In genomic region chr1:135089626-135090025, GRCm38 (mm10) we compare ENCODE assay signal across 25 mouse cellular contexts. TPM values are rescaled to one million over a fixed set of nuclear protein-coding genes. Genes with fewer than 3 reads are reported as not detected.
A peak's percentile ranks its signal among the peaks of the same experiment; 100 is the strongest.
DNase-seq lines count a peak whose midpoint lies in the region; ATAC-seq and TF ChIP-seq lines count a peak whose summit lies in the region.
"Had no signal": no experiment of that assay in that cellular context is flagged by ENCODE, and none has a peak within 500 bp of the region (broad histone marks: within the 10 kb centered on the region; RNA-seq: fewer than 3 reads in every experiment).

No protein-coding gene starts in this region.

- H3K9ac ChIP-seq in limb, embryonic 15.5 days, result no peak overlapping the region
- H3K9ac ChIP-seq: liver, embryonic 13.5 days; lung, embryonic 14.5 days; midbrain, embryonic 15.5 days had no signal

- no peaks in the 10 kb centered on the region for H3K36me3 ChIP-seq in limb, embryonic 15.5 days
- H3K36me3 ChIP-seq: liver, embryonic 13.5 days; midbrain, embryonic 15.5 days had no signal

- peaks cover 30% of the 10 kb centered on the region for H3K27me3 ChIP-seq in limb, embryonic 15.5 days

- peaks cover 27% of the 10 kb centered on the region for H3K4me1 ChIP-seq in limb, embryonic 15.5 days
- H3K4me1 ChIP-seq: liver, embryonic 13.5 days; midbrain, embryonic 15.5 days had no signal

- no peak for TF ChIP-seq CTCF in brain, embryonic 14.5 days (IDR thresholded peaks at IDR 0.05; ENCODE audit: borderline replicate concordance, extremely low read depth, insufficient read depth, insufficient read length)

- DNase-seq in cerebellum, adult 11 months, result no peak
- peak; percentile 33 for DNase-seq in gastrocnemius, adult 18-20 months (ENCODE audit: low spot score)
- DNase-seq in gastrocnemius, postnatal 4 days (ENCODE audit: low spot score in 2 of 2), result no peak
- DNase-seq in brain, embryonic 14.5 days (ENCODE audit: low read depth), result peak; percentile 30
- no peak for DNase-seq in layer of hippocampus, postnatal 14 days (ENCODE audit: low spot score in 2 of 2)
- no peak for DNase-seq in spleen, postnatal 14 days (ENCODE audit: low spot score in 2 of 2)
- DNase-seq: adrenal gland, postnatal 10 days; gastrocnemius, postnatal 14 days; kidney, adult 2 months; kidney, postnatal 10 days; left cerebral cortex, postnatal 4 days; liver, embryonic 13.5 days; lung, embryonic 14.5 days; lung, postnatal 36 days; thymus, postnatal 14 days had no signal

- H3K4me2 ChIP-seq in limb, embryonic 15.5 days, result no peak overlapping the region
- H3K4me2 ChIP-seq: liver, embryonic 13.5 days; lung, embryonic 14.5 days; midbrain, embryonic 15.5 days had no signal

- 49% methylated on average over 10 of the region's 10 CpGs for WGBS in limb, embryonic 15.5 days

- no peaks in the 10 kb centered on the region for H3K9me3 ChIP-seq in limb, embryonic 15.5 days
- H3K9me3 ChIP-seq: liver, embryonic 13.5 days; midbrain, embryonic 15.5 days had no signal

- 0 out of 2 replicates have a peak overlapping the region, but pooled peaks have one; percentile 18 for H3K27ac ChIP-seq in limb, embryonic 15.5 days
- H3K27ac ChIP-seq: left cerebral cortex, adult 2 months; liver, embryonic 13.5 days; midbrain, embryonic 15.5 days had no signal

- peak; percentile 80 for ATAC-seq in cerebellum, adult (ENCODE audit: insufficient number of reproducible peaks, low FRiP score, low TSS enrichment)
- ATAC-seq in limb, embryonic 15.5 days (ENCODE audit: insufficient number of reproducible peaks, low FRiP score, low TSS enrichment, low read depth), result 0 out of 2 replicates have a peak, but pooled peaks have one; percentile 49
- ATAC-seq: CD4-positive, CD25-positive, alpha-beta regulatory T cell, adult 4 months; inflammation-experienced regulatory T-cells, adult 6 months; midbrain, embryonic 15.5 days; Patski had no signal

- TF ChIP-seq POLR2A in brain, embryonic 14.5 days (IDR thresholded peaks at IDR 0.05; ENCODE audit: borderline replicate concordance, extremely low read depth, insufficient read depth, insufficient read length, poor library complexity, severe bottlenecking), result no peak

- H3K4me3 ChIP-seq in limb, embryonic 15.5 days, result no peak overlapping the region
- H3K4me3 ChIP-seq: left cerebral cortex, adult 2 months; liver, embryonic 13.5 days; midbrain, embryonic 15.5 days had no signal

RNA-seq across cellular contexts. Expression of gene Lgr6, which starts 15.4 kb away (rescaled TPM):
- total RNA-seq in gastrocnemius, adult 18-20 months (2021), result under 1 TPM; 0.11 to 0.57 TPM
- 1 to 10 TPM; 1.2 to 1.3 TPM for total RNA-seq in gastrocnemius, postnatal 4 days (2021)
- 0.38 and 0.63 TPM in 2 replicates for polyA plus RNA-seq in brain, embryonic 14.5 days (2012; rRNA removed)
- 7.8 and 9.3 TPM in 2 replicates for polyA plus RNA-seq in limb, embryonic 15.5 days (2015; fragmentation: Nextera tagmentation; extraction: Ambion mirVana)
- total RNA-seq in layer of hippocampus, postnatal 14 days (2021), result 1 to 10 TPM; 1.6 to 2.5 TPM
- total RNA-seq: hematopoietic stem cell, adult 5-6 weeks; megakaryocyte-erythroid progenitor cell, adult 5-6 weeks; neutrophil, adult 5-6 weeks had no signal

RNA-seq across cellular contexts. Expression of gene Ptpn7, which starts 42.9 kb away (rescaled TPM):
- total RNA-seq in gastrocnemius, adult 18-20 months (2021), result under 1 TPM; 0.07 to 0.14 TPM
- total RNA-seq in gastrocnemius, postnatal 4 days (2021), result 1 to 10 TPM; 1.1 to 1.4 TPM
- polyA plus RNA-seq in brain, embryonic 14.5 days (2012; rRNA removed), result 0.45 and 0.46 TPM in 2 replicates
- 4.3 and 4.5 TPM in 2 replicates for polyA plus RNA-seq in limb, embryonic 15.5 days (2015; fragmentation: Nextera tagmentation; extraction: Ambion mirVana)
- not detected for total RNA-seq in layer of hippocampus, postnatal 14 days (2021)

RNA-seq across cellular contexts. Expression of gene Arl8a, which starts 57.0 kb away (rescaled TPM):
- total RNA-seq in gastrocnemius, adult 18-20 months (2021), result 10 to 100 TPM; 17.4 to 22.5 TPM
- total RNA-seq in gastrocnemius, postnatal 4 days (2021), result 10 to 100 TPM; 49.9 to 50.9 TPM
- polyA plus RNA-seq in brain, embryonic 14.5 days (2012; rRNA removed), result 333 and 385 TPM in 2 replicates
- 59.2 and 59.8 TPM in 2 replicates for polyA plus RNA-seq in limb, embryonic 15.5 days (2015; fragmentation: Nextera tagmentation; extraction: Ambion mirVana)
- 100 to 1,000 TPM; 307 to 334 TPM for total RNA-seq in layer of hippocampus, postnatal 14 days (2021)

Comparison
In these comparisons a context has a peak if more than half of its experiments do, and no peak if none do; other contexts are left out.
1. DNase-seq: peak in gastrocnemius, adult 18-20 months (single experiment) and brain, embryonic 14.5 days (single experiment); none in cerebellum, adult 11 months (single experiment), gastrocnemius, postnatal 4 days (0 of 2), layer of hippocampus, postnatal 14 days (0 of 2) and spleen, postnatal 14 days (0 of 2).
2. RNA of gene Arl8a, which starts 57.0 kb away (total RNA-seq): 307 to 334 TPM in layer of hippocampus, postnatal 14 days; 49.9 to 50.9 TPM in gastrocnemius, postnatal 4 days and 17.4 to 22.5 TPM in gastrocnemius, adult 18-20 months; every median in the first group is over 4 times any median in the second.